Mouse (Mus musculus) spleen, postnatal 14 days (tissue): ENCODE data around the gene Acaa1a.
A peak's percentile ranks its signal among the peaks of the same experiment; 100 is the strongest.

Source experiments
- DNase-seq, 2 experiments: peaks; one replicate each; pipeline ENCODE4 v3.0.0; 2021 to 2022; ENCODE audit warnings: low spot score in 2 of 2

The Acaa1a gene

DNA sequence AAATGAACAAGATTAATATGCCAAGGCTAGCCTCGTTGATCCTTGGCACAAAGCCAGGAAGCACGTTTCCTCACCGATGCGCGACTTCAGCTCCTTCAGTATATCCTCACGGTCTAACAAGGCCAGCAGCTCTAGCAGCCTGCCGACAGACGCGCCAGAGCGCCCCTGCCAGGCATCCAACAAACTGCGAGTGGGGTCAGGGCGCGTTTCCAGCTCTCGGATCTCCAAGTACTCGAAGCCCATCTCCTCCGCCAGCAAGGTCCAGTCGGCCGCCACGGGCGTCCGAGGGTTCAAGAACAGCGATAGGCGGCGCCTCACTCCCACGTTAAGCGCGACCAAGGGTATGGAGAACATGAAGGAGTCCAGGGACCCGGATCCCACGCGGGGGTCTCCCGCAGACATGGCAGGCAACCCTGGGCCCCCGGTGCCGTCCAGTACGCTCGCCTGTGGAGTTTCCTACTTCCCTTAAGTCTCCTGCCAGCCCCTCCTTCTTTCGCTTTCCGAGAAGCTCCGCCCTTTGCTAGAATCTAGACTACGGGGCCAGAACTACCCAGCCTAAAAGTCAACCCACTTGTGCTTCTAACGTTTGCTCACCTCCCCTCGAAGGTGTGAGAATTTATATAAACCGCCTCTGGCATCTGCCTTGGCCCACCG is at the start of gene Acaa1a:
TSS of gene Acaa1a (plus strand) at position 119 of the 654 bp plus-strand sequence.
- DNase-seq: peak; percentile 44 to 55

DNA sequence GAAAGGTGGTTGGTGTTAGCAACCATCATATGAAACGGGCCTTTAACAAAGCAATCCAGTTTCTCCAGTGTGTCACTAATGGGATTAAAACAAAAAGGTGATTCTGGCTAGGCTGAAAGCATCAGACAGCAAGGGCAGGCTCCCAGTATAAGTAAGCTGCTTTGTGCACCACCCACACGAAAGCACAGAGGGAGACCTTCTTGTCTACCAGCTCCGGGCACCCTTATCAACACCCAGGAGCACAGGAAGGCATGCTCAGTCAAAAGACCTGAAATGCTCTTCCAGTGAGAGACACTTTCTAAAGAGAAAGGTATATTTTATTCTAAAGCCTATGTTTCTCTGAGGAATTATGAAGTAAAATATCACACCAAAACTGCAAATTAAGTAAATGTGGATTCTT is 48.7 kb upstream of the Acaa1a start:
- DNase-seq: no peak

DNA sequence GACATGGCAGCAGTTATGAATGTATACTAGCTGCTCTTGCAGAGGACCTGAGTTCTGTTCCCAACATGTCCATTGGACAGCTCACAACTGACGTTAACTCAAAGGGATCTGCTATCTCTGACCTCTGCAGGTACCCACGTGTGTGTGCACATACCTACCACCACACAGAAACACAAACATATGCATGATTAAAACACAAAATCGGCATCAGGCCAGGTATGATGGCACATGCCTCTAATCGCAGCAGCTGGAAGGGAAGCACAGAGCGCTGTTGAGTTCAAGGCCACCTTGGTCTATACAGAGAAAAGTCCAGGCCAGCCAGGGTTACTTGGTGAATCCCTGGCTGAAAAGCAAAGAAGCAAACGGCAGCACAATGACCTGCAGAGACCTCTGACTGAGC is 41.8 kb upstream of the Acaa1a start:
- no peak for DNase-seq

DNA sequence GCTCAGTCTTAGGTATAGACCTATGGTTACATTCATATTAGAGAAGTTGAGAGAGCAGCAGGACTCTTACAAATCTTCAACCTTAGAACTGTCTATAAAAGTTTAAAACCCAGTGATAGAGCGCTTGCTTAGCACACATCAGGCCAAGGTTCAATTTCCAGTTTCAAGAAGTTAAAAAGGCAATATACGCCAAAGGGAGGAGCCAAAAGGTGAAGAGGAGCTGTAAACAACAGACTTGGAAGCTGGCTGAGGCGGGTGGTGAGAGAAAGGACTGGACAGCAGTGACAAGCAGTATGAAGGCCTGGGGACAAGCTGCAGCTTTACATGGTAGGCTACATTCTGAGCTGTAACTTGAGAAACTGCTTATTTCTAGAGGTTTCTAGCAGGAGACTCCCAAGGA is 40.9 kb upstream of the Acaa1a start:
- no peak for DNase-seq

DNA sequence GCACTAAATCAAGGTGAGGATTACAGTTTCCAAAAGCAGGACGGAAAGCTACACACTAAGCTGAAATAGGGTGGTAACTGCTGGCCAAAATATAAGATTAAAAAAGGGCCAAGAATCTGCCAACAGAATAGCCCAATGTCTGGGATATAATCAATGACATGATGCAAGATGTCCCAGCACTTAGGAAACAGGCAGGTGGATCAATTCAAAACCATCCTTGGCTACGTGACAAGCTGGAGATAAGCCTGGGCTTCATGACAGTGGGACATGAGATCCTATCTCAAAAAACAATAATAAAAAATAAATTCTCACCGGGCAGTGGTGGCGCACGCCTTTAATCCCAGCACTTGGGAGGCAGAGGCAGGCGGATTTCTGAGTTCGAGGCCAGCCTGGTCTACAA is 33.6 kb upstream of the Acaa1a start:
- DNase-seq: no peak

DNA sequence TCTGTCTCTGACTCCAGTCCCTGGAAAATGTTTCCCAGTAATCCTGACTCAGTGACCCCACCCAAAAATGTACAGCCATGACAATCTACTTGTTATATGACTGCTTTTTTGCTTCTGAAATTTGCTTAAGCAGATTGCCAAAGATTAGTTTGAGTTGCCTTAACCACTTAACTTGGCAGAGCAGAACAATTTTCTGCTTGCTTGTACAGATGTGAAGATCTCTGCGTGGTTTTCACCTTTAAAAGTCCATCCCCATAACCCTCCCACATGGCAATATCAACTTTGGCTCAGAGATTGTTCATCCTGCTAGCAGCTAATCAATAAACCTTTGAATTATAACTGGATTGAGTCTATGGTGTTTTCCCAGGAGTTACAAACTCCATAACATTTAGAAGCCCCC is 30.4 kb upstream of the Acaa1a start:
- no peak for DNase-seq

DNA sequence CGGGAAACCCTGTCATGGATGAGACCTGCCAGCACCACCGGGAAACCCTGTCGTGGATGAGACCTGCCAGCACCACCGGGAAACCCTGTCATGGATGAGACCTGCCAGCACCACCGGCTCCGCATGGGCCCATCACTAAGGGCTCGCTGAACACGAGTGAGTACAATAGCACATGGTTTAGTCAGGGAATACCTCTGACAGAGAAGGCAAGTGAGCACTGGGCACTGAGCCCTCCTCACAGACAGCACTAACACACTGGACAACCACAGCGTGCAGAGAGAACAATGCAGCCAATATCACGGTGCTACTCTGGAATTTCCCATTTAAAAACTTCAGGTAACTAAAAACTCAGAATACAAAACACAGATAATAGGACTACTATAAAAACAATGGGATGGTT is 26.4 kb upstream of the Acaa1a start:
- no peak for DNase-seq

DNA sequence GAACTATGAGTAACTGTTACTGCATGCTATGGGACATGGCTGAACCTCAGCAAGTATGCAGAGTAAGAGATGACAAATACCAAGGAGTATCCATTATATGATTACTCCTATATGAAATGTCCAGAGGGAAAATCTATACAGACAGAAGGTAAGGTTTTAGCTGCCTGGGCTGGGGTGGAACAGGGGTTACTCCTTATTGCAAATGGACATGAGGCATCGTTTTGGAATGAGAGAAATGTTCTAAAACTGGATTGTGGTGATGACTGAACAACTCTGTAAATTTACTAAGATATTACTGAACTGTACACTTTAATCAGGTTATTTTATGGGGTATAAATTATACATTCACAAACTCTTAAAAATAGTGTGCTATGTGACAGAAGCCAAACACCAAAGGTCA is 20.6 kb upstream of the Acaa1a start:
- no peak for DNase-seq

DNA sequence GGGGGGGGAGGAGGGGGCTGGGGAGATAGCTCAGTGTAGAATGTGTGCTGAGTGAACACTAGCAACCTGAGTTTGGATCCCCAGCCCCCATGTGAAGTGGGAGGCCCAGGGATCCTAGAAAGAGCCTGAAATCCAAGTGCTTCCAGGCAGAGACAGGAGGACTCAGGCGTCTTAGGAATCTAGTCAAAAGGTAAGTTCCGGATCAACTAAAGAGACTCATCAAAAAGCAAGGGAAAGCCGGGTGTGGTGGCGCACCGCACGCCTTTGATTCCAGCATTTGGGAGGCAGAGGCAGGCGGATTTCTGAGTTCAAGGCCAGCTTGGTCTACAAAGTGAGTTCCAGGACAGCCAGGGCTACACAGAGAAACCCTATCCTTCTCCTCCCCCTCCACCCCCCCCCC is 19.0 kb upstream of the Acaa1a start:
- DNase-seq: no peak

DNA sequence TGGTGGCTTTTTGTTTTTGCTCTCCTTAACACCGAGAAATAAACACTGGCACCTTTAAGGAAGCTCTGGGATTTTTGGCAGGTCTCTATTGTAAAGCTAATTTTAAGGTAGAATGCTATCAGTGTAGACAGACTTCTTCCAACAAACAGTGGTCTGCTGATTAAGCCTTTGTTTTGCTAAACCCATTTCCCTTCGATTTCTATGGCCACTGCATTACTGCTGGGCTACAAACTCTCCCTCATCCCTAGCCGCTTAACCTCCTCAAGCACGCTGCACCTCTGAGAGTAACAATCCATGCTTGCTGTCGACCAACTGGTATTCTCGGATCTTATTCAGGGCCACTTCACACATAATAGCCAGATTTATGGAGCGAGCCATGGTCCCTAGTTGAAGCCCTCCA is 18.5 kb upstream of the Acaa1a start:
- no peak for DNase-seq

DNA sequence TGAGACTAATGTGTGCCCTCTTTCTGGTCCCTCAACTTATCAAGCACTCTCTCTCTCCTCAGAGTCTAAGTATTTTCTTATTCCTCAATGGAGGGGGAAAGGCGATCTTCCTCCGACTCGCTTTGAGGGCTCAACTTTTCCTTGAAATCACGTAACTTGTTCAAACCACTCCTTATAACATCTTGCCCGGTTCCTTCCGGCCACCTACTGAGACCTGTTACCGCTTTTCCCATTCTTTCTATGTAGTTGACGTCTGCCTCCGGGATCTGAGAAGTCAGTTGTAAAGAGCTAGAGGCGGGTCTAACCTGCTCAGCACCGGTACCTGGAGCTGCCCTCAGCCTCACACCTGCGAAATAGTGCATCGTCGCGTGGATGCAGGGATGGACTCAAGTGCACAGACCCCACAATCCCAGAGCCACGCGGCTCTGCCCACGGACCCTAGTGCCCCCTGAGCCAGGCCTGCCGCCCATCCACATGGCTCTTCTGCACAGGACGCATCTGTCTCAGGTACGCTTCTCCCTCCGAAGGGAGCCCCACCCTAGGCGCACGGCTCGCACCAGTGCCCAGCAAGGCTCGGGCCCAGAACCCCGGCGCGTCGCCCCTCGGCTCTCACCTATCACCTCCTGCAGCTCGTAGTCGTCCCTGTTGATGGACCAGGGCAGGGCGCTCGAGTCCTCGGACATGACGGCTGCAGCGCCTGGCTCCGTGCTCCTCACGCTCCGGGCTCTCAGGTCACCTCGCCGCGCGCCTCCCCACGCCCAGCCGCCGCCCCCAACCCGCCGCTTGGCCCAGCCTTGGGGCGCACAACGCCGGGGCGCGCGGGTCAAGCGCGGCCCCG is 17.9 kb upstream of the Acaa1a start:
- peak in 1 of 2 experiments; percentile 54 for DNase-seq

DNA sequence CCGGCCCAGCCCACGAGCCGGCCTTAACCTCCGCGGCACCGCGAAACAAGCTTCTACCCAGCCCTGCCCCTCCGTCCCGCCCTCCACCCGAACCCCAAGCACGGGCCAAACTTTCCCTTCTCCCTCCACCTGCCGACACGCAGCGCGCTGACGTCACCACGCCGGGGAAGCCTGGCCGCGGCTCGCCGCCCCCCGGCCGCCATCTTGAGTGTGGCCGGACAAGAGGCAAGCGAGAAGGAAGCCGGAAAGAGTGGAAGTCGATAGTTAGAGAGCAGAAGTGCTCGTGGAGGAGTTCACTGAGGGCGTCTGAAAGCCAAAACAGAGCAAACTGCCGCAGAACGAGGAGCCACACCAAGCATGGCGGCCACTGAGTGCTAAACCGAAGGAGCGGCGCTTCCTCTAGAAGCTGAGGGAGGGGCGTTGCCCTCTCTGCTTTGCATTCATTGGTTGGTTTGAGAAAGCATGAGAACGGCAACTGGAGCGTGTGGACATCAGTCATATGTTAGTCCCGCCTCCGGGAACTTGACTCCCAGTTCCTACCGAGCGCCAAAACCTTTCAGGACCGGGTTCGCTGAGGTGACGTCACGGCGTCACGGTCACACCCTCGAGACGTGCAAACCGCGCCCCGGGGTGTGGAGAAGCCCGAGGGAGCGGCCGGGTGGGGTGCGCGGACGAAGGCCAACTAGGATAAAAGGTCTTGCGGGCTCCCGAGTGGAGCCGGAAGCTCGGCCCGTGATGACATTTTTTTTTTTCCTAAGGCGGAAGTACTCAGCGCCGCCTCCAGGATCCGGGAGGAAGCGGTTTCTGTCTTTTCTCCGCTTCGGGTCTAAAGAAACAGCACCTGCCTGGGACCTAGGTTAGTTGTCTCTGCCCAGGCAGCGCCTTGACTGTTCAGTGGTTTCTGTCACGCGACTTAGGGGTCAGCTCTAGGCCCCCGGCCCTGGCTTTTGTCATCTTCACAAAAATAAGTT is 16.9 kb upstream of the Acaa1a start, which contains the start of gene Oxsr1:
TSS of gene Oxsr1 (minus strand) at position 139 of the 971 bp plus-strand sequence.
- DNase-seq: peak; percentile 96

DNA sequence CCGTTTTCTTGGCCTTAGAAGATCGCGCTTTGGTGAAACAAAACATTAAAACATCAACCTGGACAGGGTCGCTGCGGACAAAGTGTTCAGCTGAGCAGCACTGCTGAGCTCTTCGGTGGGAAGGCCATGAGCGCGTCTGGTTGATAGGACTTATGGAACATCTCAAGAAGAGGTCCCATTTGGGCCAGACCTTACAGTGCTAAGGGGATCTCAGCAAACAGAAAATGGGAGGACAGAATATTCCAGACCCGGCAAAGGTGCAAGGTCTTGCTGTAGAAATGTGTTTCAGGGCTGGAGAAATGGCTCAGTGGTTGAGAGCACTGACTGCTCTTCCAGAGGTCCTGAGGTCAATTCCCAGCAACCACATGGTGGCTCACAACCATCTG is 16.2 kb upstream of the Acaa1a start:
- no peak for DNase-seq

DNA sequence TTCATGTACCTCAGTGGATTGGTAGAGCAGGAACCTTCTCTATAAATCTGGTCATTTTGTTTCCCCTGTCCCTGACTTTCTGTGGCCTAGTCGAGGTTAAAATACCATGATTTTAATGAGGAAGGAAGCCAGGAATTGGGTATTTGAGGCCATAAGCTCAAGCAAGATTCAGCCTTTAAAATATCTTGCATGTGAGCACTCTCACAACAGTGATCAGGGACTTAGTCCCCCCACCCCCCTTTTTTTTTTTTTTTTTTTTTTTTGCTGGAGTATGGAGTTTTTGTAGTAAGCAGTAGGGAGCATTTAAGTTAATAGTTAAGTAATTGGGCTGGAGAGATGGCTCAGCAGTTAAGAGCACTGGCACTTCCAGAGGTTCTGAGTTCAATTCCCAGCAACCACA is 15.3 kb upstream of the Acaa1a start:
- no peak for DNase-seq

DNA sequence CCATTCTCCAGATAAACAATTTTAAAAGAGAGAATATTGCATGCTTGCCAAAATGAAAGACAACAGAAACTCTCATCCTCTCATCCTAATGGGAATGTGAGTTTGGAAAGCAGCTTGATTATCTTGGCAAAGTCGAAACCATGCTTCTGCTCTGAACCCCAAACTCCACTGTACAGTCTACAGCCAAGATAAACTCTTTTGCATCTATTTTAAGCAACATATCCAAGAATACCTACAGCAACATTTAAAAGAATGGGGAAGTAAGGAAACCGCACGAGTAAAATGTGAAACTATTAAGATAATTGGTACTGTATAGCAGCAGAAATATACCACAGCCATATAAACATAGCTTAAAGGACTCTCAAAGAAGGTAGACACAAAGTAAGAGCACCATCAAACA is 11.0 kb upstream of the Acaa1a start:
- DNase-seq: no peak

DNA sequence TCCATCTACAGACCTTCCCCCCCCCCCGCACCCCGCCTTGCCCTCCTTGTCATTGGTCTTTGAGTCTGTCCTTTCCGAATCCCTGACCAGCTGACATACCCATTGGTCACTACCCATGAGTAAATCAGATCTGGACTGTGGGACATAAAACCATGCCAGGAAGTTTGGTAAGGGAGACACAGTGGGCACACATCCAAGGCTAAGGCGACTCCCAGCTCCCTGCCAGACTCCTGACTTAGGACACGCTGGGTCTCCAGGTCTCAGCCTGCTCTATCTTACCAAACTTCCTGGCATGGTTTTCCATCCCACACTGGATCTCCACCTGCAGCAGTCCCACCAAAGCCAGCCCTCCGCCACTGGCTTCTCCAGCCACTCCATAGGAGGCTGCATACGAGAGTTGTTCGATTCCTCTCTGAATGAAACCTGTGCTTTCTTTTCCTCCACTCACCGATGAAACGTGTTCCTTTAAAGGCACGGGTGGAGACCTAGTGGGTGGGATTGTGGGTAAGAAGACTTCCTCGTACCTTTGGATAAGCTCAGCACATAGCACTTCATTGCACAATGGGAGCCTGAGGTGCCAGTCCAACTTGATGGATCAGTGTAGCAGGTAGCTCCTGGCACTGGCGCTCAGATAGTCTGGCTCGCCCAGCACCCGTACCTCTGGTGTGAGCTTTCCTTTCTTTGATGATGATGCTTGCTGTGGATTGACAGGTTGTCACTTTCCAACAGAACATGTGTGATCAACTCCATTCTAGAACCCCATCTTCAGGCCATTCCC is 9.1 kb upstream of the Acaa1a start:
- DNase-seq: no peak

DNA sequence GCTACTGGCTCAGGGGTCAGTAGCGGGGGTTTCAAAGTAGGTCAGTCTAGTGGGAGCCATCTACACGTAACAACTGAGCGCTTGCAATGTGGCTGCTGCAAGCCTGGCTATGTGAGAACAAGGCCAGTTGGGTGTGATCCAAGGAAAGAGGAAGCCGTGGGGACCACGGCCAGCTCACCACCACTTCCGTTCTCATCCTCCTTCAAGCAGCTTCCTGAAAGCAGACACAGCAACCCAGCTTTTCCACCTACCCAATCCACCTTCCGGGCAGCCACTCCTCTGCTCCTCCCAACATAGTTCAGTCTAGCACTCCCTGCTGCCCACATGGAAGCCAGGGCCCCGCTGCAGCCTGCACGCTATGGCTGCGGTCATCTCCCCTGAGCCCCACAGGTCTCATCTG is 5.2 kb upstream of the Acaa1a start:
- no peak for DNase-seq

DNA sequence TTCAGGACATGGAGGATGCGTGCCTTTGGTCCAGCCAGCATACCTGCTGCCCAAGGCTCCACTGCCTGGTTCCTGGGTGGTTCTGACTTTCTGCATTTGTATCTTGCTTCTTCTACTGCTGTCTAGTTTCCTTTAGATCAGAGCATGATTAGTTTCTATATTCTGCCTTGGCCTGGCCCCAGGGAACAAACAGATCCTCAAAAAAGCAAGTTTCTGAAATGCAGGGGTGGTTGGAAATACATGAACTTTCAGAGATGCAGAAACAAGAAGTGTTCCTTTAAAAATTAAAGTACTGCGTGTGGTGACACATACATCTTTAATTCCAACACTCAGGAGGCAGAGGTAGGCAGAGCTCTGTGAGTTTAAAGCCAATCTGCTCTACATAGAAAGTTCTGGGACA is 4.6 kb upstream of the Acaa1a start:
- DNase-seq: no peak

DNA sequence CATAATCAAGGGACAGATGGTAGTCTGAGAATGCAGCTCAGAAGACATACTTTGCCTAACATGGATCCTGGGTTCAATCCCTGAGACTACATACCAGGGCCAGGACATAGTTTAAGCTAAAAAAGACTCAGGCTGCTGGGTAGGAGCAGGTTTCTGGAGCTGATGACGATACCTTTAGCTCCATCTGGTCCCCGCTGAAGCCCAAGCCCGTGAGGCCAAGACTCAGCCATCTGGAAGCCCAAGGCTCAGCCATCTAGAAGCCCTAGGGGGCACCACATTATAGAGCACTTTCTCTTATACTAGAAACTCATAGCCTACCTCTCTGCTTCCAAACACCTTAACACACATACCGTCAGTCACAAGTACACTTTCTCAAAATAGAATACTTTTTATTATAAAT is 3.9 kb upstream of the Acaa1a start:
- DNase-seq: no peak

DNA sequence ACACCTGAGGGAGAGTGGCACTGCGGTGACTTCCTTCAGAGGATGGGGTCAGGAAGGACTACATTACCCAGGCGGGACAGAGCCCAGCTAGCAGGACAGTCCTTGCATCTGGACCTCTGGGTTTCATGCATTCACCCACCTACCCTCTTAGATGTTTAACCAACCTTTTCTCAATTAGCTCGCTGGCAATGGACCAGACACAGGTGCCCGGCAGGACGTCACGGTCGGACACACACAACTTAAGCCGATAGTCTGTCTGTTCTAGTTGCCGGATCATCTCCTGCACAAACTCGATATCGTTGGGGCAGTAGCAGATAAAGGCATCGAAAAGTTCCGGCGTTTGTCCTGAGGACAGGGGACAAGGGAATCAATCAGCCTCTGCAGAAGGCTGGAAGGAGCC is 1.6 kb upstream of the Acaa1a start:
- no peak for DNase-seq

DNA sequence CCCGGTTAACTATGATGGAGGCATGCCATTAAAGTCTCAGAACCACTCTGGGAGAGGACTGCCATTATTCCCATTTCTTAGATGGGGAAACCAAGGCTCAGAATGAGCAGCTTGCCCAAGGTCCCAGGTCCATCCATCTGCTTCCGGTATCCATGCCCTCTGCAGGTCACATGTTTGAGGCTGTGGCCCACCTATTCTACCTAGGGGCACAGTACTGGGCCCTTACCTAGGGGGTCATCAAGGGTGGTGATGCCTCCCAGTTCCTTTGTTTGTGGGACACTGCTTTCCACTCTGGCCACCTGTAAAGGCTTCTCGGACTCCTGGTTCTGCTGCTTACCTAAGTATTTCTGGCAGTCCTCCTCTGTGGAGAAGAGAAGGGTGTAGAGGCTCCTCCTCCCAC is 1.1 kb upstream of the Acaa1a start:
- no peak for DNase-seq
